Mouse (Mus musculus): Measurements from ENCODE around the gene Vsig2.

DNA sequence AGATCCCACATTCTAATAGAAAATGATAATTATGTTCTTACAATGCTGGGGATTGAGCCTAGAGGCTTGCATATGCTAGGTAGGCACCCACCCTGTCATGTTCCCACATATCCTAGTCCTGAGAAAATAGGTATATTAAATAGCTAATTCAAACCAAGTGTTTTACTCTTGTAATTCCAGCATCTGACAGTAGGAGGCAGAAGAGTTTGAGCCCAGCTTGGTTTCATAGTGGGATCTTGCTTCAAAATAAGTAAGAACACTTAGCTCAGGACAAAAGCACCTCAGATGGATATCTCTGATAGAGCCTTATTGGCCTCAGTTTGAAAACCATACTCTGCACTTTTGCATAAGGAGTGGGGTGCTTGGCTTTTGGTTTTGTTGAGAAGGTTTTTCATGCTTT, 34.7 kb upstream of the Vsig2 start:
- TF ChIP-seq CTCF (IDR thresholded peaks at IDR 0.05; ENCODE audit: control insufficient read depth, insufficient read depth, insufficient read length) (no peak), MYOG (IDR thresholded peaks at IDR 0.05; ENCODE audit: control insufficient read depth, extremely low read depth, insufficient read length) (no peak), MAX (IDR thresholded peaks at IDR 0.05) (no peak), USF1 (IDR thresholded peaks at IDR 0.05; ENCODE audit: low read depth) (no peak), CEBPB (IDR thresholded peaks at IDR 0.05; ENCODE audit: low read depth) (no peak)

Measured in C2C12 (cell line).